Mouse (Mus musculus) liver, embryonic 14.5 days (tissue): ENCODE data around the gene Mafk.

ENCODE experiments used
- CTCF ChIP-seq: IDR thresholded peaks from 2 replicates; pipeline ENCODE4 v1.5.1; 2016; ENCODE audit warnings: antibody characterized with exemption, low read depth, control low read depth
- EP300 ChIP-seq: IDR thresholded peaks from 2 replicates; pipeline ENCODE4 v1.6.1; 2016; ENCODE audit warnings: antibody characterized with exemption, low read depth

DNA sequence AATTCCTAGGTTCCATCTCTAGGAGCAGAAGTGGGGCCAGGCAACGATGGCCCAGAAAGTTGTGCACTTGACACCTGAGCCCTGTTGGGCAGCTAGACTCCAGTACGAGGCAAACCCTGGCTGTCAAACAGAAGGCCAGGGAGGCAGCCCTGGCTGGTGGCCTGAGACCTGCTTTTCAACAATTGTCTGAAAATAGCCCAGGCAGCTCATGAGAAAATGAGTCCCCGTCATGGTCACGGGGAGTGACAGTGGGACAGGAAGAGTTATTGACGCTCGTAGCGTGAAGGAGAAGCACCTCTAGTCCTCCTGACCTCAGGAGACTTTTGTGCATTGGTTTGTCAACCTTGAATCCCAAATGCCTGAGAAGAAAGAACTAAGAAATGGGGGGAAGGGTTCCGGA is 9.9 kb upstream of the Mafk start:
- TF ChIP-seq CTCF, result no peak
- TF ChIP-seq EP300, result no peak
